Mouse (Mus musculus) C2C12 (cell line): Measurements from ENCODE around the gene Gsg1l.

Experiments used
- CEBPB ChIP-seq: IDR thresholded peaks from one replicate; pipeline ENCODE4 v1.6.1; 2011; ENCODE audit warnings: low read depth, mild to moderate bottlenecking, control low read depth, moderate library complexity
- CTCF ChIP-seq: IDR thresholded peaks from one replicate; pipeline ENCODE4 v1.5.1; 2011; ENCODE audit not compliant: control insufficient read depth, insufficient read depth, insufficient read length
- FOSL1 ChIP-seq: IDR thresholded peaks from one replicate; pipeline ENCODE4 v1.8.0; 2011; ENCODE audit warnings: mild to moderate bottlenecking, low read length; ENCODE audit not compliant: poor library complexity, insufficient read depth, severe bottlenecking
- MAX ChIP-seq: IDR thresholded peaks from one replicate; pipeline ENCODE4 v1.6.1; 2011; ENCODE audit warnings: mild to moderate bottlenecking, control low read depth
- MYOD1 ChIP-seq: IDR thresholded peaks from one replicate; pipeline ENCODE4 v1.6.1; 2011; ENCODE audit warnings: low read depth; ENCODE audit not compliant: control insufficient read depth, insufficient read length
- MYOG ChIP-seq: IDR thresholded peaks from one replicate; pipeline ENCODE4 v1.6.1; 2011; ENCODE audit not compliant: control insufficient read depth, insufficient read length; ENCODE audit errors: extremely low read depth
- USF1 ChIP-seq: IDR thresholded peaks from one replicate; pipeline ENCODE4 v1.6.1; 2011; ENCODE audit warnings: low read depth, mild to moderate bottlenecking, control low read depth, moderate library complexity

- TF ChIP-seq MYOG = no peak
- TF ChIP-seq CTCF = no peak
- no peak for TF ChIP-seq MAX
- no peak for TF ChIP-seq MYOD1
- no peak for TF ChIP-seq USF1
- no peak for TF ChIP-seq FOSL1
- TF ChIP-seq CEBPB = no peak
Measured at GRCm38 (mm10) chr7:126126502-126126901, 44.3 kb upstream of the Gsg1l start.
